Mouse (Mus musculus) stomach, embryonic 16.5 days (tissue): Measurements from ENCODE around the gene Ddx27. TPM values are rescaled to one million over a fixed set of nuclear protein-coding genes. Genes with fewer than 3 reads are reported as not detected.

ENCODE experiments used
- ATAC-seq: fragments of 200-750 bp; cut with Nextera tagmentation; 2 replicates; pipeline ENCODE4 v1.8.0; 2017; ENCODE audit warnings: moderate number of reproducible peaks, moderate TSS enrichment; ENCODE audit not compliant: insufficient read depth, low FRiP score
- H3K27ac ChIP-seq: fragments of 300-500 bp; sonication (generic); 2 replicates; pipeline ENCODE4 v1.5.1; 2014; ENCODE audit warnings: low read length
- H3K27me3 ChIP-seq: fragments of 300-500 bp; sonication (generic); 2 replicates; pipeline ENCODE4 v1.6.1; 2014; ENCODE audit warnings: low read length, control low read depth, mixed read lengths; ENCODE audit not compliant: control insufficient read depth, insufficient read depth
- H3K36me3 ChIP-seq: fragments of 300-500 bp; sonication (generic); 2 replicates; pipeline ENCODE4 v1.6.1; 2014; ENCODE audit warnings: low read length; ENCODE audit not compliant: control insufficient read depth, insufficient read depth
- H3K4me1 ChIP-seq: fragments of 300-500 bp; sonication (generic); 2 replicates; pipeline ENCODE4 v1.6.1; 2014; ENCODE audit warnings: low read length, control low read depth, mixed read lengths; ENCODE audit not compliant: control insufficient read depth, insufficient read depth
- H3K4me2 ChIP-seq: fragments of 300-500 bp; sonication (generic); 2 replicates; pipeline ENCODE4 v1.6.1; 2014; ENCODE audit warnings: low read depth, low read length, mixed read lengths
- H3K4me3 ChIP-seq: fragments of 300-500 bp; sonication (generic); replicated peaks from 2 replicates; pipeline ENCODE4 v1.5.1; 2014; ENCODE audit warnings: mild to moderate bottlenecking, low read length
- H3K9ac ChIP-seq: fragments of 300-500 bp; sonication (generic); 2 replicates; pipeline ENCODE4 v1.6.1; 2014; ENCODE audit warnings: low read length
- H3K9me3 ChIP-seq: fragments of 300-500 bp; sonication (generic); replicated peaks from 2 replicates; pipeline ENCODE4 v1.6.1; 2016; ENCODE audit warnings: low read length, control low read depth; ENCODE audit not compliant: control insufficient read depth
- WGBS: fragments of 180-500 bp; shearing (Covaris S2); extraction: QIAGEN DNeasy Blood & Tissue Kit; methylation state at CpG from one replicate; pipeline ENCODE4 v1.1.7; 2014; 5-methylcytosine and 5-hydroxymethylcytosine counted together
- polyA plus RNA-seq: library from polyadenylated mRNA; unstranded; fragments of >200 nt; fragmentation: Nextera tagmentation; extraction: Ambion mirVana; gene quantifications from 2 replicates; pipeline ENCODE4 v1.2.1, GENCODE M21; 2015

The Ddx27 gene
- 45.8 and 46.0 TPM in 2 replicates for polyA plus RNA-seq

DNA sequence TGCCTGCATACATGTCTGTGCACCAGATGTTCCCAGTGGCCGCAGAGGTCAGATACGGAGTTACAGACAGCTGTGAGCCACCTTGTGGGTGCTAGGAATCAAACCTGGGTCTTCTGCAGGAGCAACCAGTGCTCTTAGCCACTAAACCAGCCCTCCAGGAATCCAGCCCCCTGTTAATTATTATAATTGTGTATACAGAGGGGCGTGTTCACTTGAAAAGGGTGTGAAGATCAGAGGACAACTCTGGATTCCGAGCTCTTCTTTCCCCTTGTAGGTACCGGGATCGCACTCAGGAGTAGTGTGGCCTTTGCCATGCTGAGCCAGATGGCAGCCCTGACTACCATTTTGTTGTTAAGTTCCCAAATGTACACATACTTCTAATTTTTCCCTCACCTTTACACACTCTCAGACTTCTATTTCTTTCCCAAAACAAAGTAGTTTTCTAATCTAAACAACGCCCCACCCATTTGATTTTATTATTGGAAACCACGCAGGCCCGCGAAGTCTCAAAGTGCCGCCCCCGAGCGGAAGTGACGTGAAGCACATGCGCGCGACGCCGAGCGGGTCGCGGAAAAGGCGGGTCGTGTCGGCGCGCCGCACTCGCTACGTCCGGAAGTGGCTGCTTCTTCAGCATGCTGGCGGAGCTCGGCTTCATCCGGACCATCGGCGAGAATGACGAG, at the start of gene Ddx27:
Ddx27 (plus strand) TSS at position 492 of the 680 bp plus-strand sequence.
- H3K4me3 ChIP-seq, result peak within 1 kb of the TSS; percentile 91
- no peaks in the 10 kb centered on the region for H3K9me3 ChIP-seq
- ATAC-seq, result peak; percentile 90
- peaks cover 12% of the 10 kb centered on the region for H3K4me1 ChIP-seq
- H3K9ac ChIP-seq, result peak within 1 kb of the TSS; percentile 83
- H3K27me3 ChIP-seq, result no peaks in the 10 kb centered on the region
- H3K4me2 ChIP-seq, result peak within 1 kb of the TSS; percentile 94
- peak within 1 kb of the TSS; percentile 72 for H3K27ac ChIP-seq
- WGBS, result 2% methylated on average over 37 of the region's 37 CpGs
- H3K36me3 ChIP-seq, result peaks cover 6% of the 10 kb centered on the region; the same call in 1 of the 2 replicates

- H3K4me1 ChIP-seq, result 0 out of 2 replicates have a peak, but pooled peaks cover 8% of the 10 kb centered on the region
- ATAC-seq, result no peak
- H3K4me3 ChIP-seq, result no peak overlapping the region
- no peaks in the 10 kb centered on the region for H3K36me3 ChIP-seq
- 43% methylated on average over 1 of the region's 1 CpGs for WGBS
- no peak overlapping the region for H3K9ac ChIP-seq
- no peaks in the 10 kb centered on the region for H3K9me3 ChIP-seq
- no peak overlapping the region for H3K27ac ChIP-seq
- H3K4me2 ChIP-seq, result no peak overlapping the region
- H3K27me3 ChIP-seq, result no peaks in the 10 kb centered on the region
Measured at GRCm38 (mm10) chr2:166973153-166973552, 41.8 kb upstream of the Ddx27 start.

- no peak overlapping the region for H3K9ac ChIP-seq
- no peak overlapping the region for H3K4me2 ChIP-seq
- no peaks in the 10 kb centered on the region for H3K27me3 ChIP-seq
- 77% methylated on average over 6 of the region's 6 CpGs for WGBS
- no peak overlapping the region for H3K4me3 ChIP-seq
- no peaks in the 10 kb centered on the region for H3K36me3 ChIP-seq
- no peaks in the 10 kb centered on the region for H3K9me3 ChIP-seq
- H3K27ac ChIP-seq, result peak overlapping the region; percentile 30; the same call in 1 of the 2 replicates
- ATAC-seq, result no peak
- H3K4me1 ChIP-seq, result 0 out of 2 replicates have a peak, but pooled peaks cover 8% of the 10 kb centered on the region
Measured at GRCm38 (mm10) chr2:166974177-166974872, 40.7 kb upstream of the Ddx27 start.

DNA sequence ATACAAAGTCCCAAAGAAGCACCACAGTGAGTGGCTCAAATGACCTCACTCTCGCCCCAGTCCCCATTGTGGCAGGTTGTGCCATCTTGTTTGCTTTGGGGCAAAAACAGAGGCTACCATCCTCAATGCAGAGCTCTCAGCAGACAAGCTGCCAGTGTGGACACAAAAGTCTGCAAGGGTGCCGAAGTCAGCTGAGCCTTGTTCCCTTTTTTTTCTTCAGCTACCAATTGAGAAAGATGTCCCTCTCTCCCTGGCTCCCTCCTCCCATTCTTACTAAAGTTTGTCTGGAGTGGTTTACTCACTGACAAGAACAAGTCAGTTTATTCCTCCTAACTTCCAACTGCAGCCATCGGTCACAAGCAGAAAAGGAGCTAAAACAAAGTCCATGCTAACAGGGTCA, 38.6 kb upstream of the Ddx27 start:
- Histone ChIP-seq H3K4me3 (no peak overlapping the region), H3K9ac (no peak overlapping the region), H3K4me2 (no peak overlapping the region), H3K27ac (0 out of 2 replicates have a peak overlapping the region, but pooled peaks have one; percentile 2), H3K4me1 (0 out of 2 replicates have a peak, but pooled peaks cover 8% of the 10 kb centered on the region), H3K9me3 (no peaks in the 10 kb centered on the region), H3K36me3 (no peaks in the 10 kb centered on the region), H3K27me3 (no peaks in the 10 kb centered on the region)
- ATAC-seq, result no peak
- WGBS, result 69% methylated on average over 3 of the region's 3 CpGs

DNA sequence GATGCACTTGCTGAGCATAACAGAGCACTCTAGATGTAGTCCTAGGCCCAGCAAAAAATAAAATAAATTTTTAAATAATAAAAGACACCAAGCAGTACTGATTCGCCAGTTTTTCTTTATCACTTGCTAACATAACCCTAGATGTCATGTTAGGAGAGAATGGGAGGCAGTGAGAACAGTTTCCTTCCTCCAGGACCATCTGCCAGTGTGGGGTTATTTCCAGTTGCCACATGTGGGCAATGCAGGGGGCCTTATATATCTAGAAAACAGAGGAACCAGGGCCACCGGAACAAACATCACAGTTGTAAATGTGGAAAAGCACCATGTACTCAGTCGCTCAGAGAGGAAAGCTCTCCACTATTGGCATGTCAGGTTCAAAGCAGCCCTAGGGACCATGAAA, 37.5 kb upstream of the Ddx27 start:
- H3K27ac ChIP-seq, result no peak overlapping the region
- H3K9me3 ChIP-seq, result no peaks in the 10 kb centered on the region
- WGBS, result 73% methylated on average over 3 of the region's 3 CpGs
- H3K4me1 ChIP-seq, result 0 out of 2 replicates have a peak, but pooled peaks cover 8% of the 10 kb centered on the region
- H3K4me2 ChIP-seq, result no peak overlapping the region
- no peak overlapping the region for H3K9ac ChIP-seq
- H3K27me3 ChIP-seq, result no peaks in the 10 kb centered on the region
- H3K36me3 ChIP-seq, result no peaks in the 10 kb centered on the region
- no peak overlapping the region for H3K4me3 ChIP-seq
- ATAC-seq, result no peak

DNA sequence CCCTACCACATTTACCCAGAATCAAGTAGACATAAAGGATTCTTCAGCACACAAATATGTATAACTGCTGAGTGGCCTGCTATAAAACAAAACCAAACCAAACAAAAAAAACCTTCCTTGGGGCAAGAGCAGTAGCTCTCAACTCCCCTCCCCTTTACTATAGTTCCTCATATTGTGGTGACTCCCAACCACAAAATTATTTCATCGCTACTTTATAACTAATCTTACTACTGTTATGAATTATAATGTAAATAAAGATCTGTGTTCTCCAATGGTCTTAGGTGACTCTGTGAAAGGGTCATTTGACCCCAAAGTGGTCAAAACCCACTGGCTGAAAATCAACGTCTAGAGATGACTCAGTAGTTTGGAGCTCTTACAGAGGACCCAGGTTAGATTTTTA, 34.8 kb upstream of the Ddx27 start:
- Histone ChIP-seq H3K27ac (no peak overlapping the region), H3K27me3 (no peaks in the 10 kb centered on the region), H3K4me1 (0 out of 2 replicates have a peak, but pooled peaks cover 8% of the 10 kb centered on the region), H3K9ac (no peak overlapping the region), H3K9me3 (no peaks in the 10 kb centered on the region), H3K4me3 (no peak overlapping the region), H3K36me3 (no peaks in the 10 kb centered on the region), H3K4me2 (no peak overlapping the region)
- WGBS, result 58% methylated on average over 2 of the region's 2 CpGs
- no peak for ATAC-seq

DNA sequence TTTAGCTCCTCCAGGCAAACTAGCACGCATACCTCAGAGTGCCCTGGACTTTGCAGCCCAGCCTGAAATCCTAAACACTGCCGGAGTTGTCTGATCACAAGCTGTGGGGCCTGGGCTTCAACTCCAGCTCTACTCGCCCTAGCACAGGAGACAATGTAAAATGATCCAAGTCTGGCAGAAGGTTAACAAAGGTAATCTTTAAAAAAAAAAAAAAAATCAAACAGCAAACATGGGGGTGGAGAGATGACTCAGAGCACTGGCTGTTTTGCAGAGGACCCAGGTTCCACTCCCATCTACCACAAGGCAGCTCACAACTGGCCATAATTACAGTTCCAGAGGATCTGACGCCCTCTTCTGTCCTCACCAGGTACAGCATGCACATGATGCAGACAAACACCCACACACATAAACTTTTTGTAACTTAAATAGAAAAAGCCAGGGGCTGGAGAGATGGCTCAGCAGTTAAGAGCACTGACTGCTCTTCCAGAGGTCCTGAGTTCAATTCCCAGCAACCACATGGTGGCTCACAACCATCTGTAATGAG, 31.6 kb upstream of the Ddx27 start:
- Histone ChIP-seq H3K9me3 (no peaks in the 10 kb centered on the region), H3K4me2 (no peak overlapping the region), H3K27me3 (no peaks in the 10 kb centered on the region), H3K4me1 (no peaks in the 10 kb centered on the region), H3K9ac (no peak overlapping the region), H3K36me3 (no peaks in the 10 kb centered on the region), H3K4me3 (no peak overlapping the region), H3K27ac (no peak overlapping the region)
- 62% methylated on average over 4 of the region's 4 CpGs for WGBS
- no peak for ATAC-seq

DNA sequence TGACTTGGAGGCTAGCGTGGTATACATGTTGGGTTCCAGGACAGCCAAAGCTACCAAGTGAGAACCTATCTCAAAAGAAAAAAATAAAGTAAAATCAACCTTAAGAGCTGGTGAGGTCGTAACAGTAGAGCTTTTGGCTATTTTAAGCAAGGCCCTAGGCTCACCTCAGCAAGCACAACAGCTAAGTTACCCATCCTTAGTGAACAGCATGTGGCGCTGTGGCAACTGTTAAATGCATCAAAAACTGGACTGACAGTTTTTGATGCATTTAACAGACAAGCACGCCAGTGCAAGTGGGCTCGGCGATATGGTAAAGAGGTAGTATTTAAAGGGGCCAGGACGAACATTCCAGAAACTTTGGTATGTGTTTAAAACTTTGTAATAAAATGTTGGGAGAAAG, 24.1 kb upstream of the Ddx27 start:
- 68% methylated on average over 7 of the region's 7 CpGs for WGBS
- Histone ChIP-seq H3K9ac (no peak overlapping the region), H3K4me1 (peaks cover 25% of the 10 kb centered on the region)

GRCm38 (mm10) chr2:166991945-166992344, 23.0 kb upstream of the Ddx27 start:
- Histone ChIP-seq H3K9ac (no peak overlapping the region), H3K27ac (no peak overlapping the region), H3K4me3 (no peak overlapping the region), H3K27me3 (no peaks in the 10 kb centered on the region), H3K4me2 (no peak overlapping the region), H3K36me3 (no peaks in the 10 kb centered on the region), H3K4me1 (peaks cover 25% of the 10 kb centered on the region), H3K9me3 (no peaks in the 10 kb centered on the region)
- no peak for ATAC-seq

More for the DNA sequence above, 24.1 kb upstream of the Ddx27 start:
- no peak for ATAC-seq
- Histone ChIP-seq H3K4me2 (no peak overlapping the region), H3K36me3 (no peaks in the 10 kb centered on the region), H3K4me3 (no peak overlapping the region), H3K27ac (no peak overlapping the region), H3K9me3 (no peaks in the 10 kb centered on the region), H3K27me3 (no peaks in the 10 kb centered on the region)
